12 mouse cellular contexts compared by ENCODE assay signal in genomic region chr9:42035213-42035765, GRCm38 (mm10).
DNase-seq lines count a peak whose midpoint lies in the region; ATAC-seq and TF ChIP-seq lines count a peak whose summit lies in the region.
"Had no signal": no experiment of that assay in that cellular context is flagged by ENCODE, and none has a peak within 500 bp of the region (broad histone marks: within the 10 kb centered on the region; RNA-seq: fewer than 3 reads in every experiment).

No protein-coding gene starts in this region.

- no peak overlapping the region for H3K9ac ChIP-seq in kidney, postnatal 0 days (ENCODE audit: low read depth, low read length)
- no peak overlapping the region for H3K9ac ChIP-seq in kidney, embryonic 14.5 days (ENCODE audit: low read depth, low read length)
- H3K9ac ChIP-seq: limb, embryonic 15.5 days; lung, embryonic 15.5 days had no signal

- no peak for TF ChIP-seq CTCF in kidney, postnatal 0 days (IDR thresholded peaks at IDR 0.05; ENCODE audit: low read depth)
- no peak for TF ChIP-seq CTCF in small intestine, adult 2 months (IDR thresholded peaks at IDR 0.05; ENCODE audit: extremely low read depth, insufficient read length, insufficient replicate concordance, low read depth, low read length)
- TF ChIP-seq CTCF in lung, adult 2 months (IDR thresholded peaks at IDR 0.05; ENCODE audit: insufficient read depth, low read length): no peak

- ATAC-seq in cerebellum, adult (ENCODE audit: insufficient number of reproducible peaks, low FRiP score, low TSS enrichment): peak; percentile 47
- ATAC-seq in kidney, postnatal 0 days (replicated peaks; ENCODE audit: low FRiP score, low read depth): 0 out of 2 replicates have a peak, but pooled peaks have one; percentile 40
- no peak for ATAC-seq in kidney, embryonic 14.5 days (ENCODE audit: low FRiP score, low TSS enrichment)

- H3K27ac ChIP-seq in kidney, postnatal 0 days: no peak overlapping the region
- no peak overlapping the region for H3K27ac ChIP-seq in kidney, embryonic 14.5 days (ENCODE audit: low read depth, low read length)
- H3K27ac ChIP-seq in small intestine, adult 2 months (ENCODE audit: insufficient read depth, low read depth, low read length): peak overlapping the region; percentile 85
- H3K27ac ChIP-seq: heart, adult 2 months; left cerebral cortex, adult 2 months; limb, embryonic 15.5 days; lung, embryonic 15.5 days had no signal

- no peak overlapping the region for H3K4me3 ChIP-seq in kidney, postnatal 0 days (replicated peaks; ENCODE audit: low read depth, low read length)
- H3K4me3 ChIP-seq in kidney, embryonic 14.5 days (ENCODE audit: low read length): no peak overlapping the region
- H3K4me3 ChIP-seq in small intestine, adult 2 months (ENCODE audit: low read depth, low read length): no peak overlapping the region
- H3K4me3 ChIP-seq in lung, adult 2 months (replicated peaks; ENCODE audit: extremely low read depth, low read depth, low read length): no peak overlapping the region
- H3K4me3 ChIP-seq: heart, adult 2 months; left cerebral cortex, adult 2 months; limb, embryonic 15.5 days; lung, embryonic 15.5 days had no signal

- no peaks in the 10 kb centered on the region for H3K27me3 ChIP-seq in kidney, postnatal 0 days (ENCODE audit: insufficient read depth, low read length)
- no peaks in the 10 kb centered on the region for H3K27me3 ChIP-seq in kidney, embryonic 14.5 days (ENCODE audit: control insufficient read depth, insufficient read depth, low read length)
- no peaks in the 10 kb centered on the region for H3K27me3 ChIP-seq in small intestine, adult 2 months (ENCODE audit: control insufficient read depth, insufficient read depth, low read length)
- H3K27me3 ChIP-seq: limb, embryonic 15.5 days; lung, embryonic 15.5 days had no signal

- H3K4me1 ChIP-seq in kidney, postnatal 0 days (replicated peaks; ENCODE audit: insufficient read depth, low read length): no peaks in the 10 kb centered on the region
- H3K4me1 ChIP-seq in kidney, embryonic 14.5 days (ENCODE audit: control insufficient read depth, insufficient read depth, low read length): no peaks in the 10 kb centered on the region
- H3K4me1 ChIP-seq in small intestine, adult 2 months (ENCODE audit: control insufficient read depth, insufficient read depth, insufficient read length, low read length): peaks cover 2% of the 10 kb centered on the region; the same call in 1 of the 2 replicates
- peaks cover 4% of the 10 kb centered on the region; the same call in 1 of the 2 replicates for H3K4me1 ChIP-seq in lung, adult 2 months (ENCODE audit: control insufficient read depth, insufficient read depth, low read length)
- H3K4me1 ChIP-seq: limb, embryonic 15.5 days had no signal

- no peak for DNase-seq in cerebellum, postnatal 4 days (ENCODE audit: low spot score in 2 of 2)
- DNase-seq in kidney, postnatal 0 days (ENCODE audit: low spot score): no peak
- peak; percentile 52 to 56 for DNase-seq in right cerebral cortex, postnatal 10 days (ENCODE audit: low spot score in 2 of 2)
- DNase-seq in right cerebral cortex, postnatal 4 days: no peak
- DNase-seq in lung, adult 2 months: no peak
- DNase-seq: heart, adult 2 months had no signal

- H3K36me3 ChIP-seq in kidney, postnatal 0 days (ENCODE audit: insufficient read depth, low read length): no peaks in the 10 kb centered on the region
- H3K36me3 ChIP-seq in kidney, embryonic 14.5 days (ENCODE audit: control insufficient read depth, insufficient read depth, low read length): no peaks in the 10 kb centered on the region
- peaks cover 11% of the 10 kb centered on the region for H3K36me3 ChIP-seq in small intestine, adult 2 months (ENCODE audit: control insufficient read depth, insufficient read depth, low read length)
- H3K36me3 ChIP-seq: limb, embryonic 15.5 days; lung, embryonic 15.5 days had no signal

- whole genome bisulfite sequencing in kidney, postnatal 0 days: 51% methylated on average over 12 of the region's 12 CpGs
- WGBS in kidney, embryonic 14.5 days: 52% methylated on average over 12 of the region's 12 CpGs
- 44% methylated on average over 12 of the region's 12 CpGs for WGBS in small intestine, adult 2 months
- WGBS in lung, adult 2 months: 63% methylated on average over 12 of the region's 12 CpGs

- TF ChIP-seq POLR2A in small intestine, adult 2 months (IDR thresholded peaks at IDR 0.05; ENCODE audit: low read depth, low read length): no peak
- TF ChIP-seq POLR2A in lung, adult 2 months (IDR thresholded peaks at IDR 0.05; ENCODE audit: borderline replicate concordance, extremely low read depth, low read depth, low read length): no peak

- no peak overlapping the region for H3K4me2 ChIP-seq in kidney, postnatal 0 days (ENCODE audit: low read length)
- no peak overlapping the region for H3K4me2 ChIP-seq in kidney, embryonic 14.5 days (replicated peaks; ENCODE audit: low read depth, low read length)
- H3K4me2 ChIP-seq: limb, embryonic 15.5 days; lung, embryonic 15.5 days had no signal

- H3K9me3 ChIP-seq in kidney, postnatal 0 days (replicated peaks; ENCODE audit: low read length): no peaks in the 10 kb centered on the region
- no peaks in the 10 kb centered on the region for H3K9me3 ChIP-seq in kidney, embryonic 14.5 days (ENCODE audit: control insufficient read depth, low read length)
- H3K9me3 ChIP-seq: limb, embryonic 15.5 days; lung, embryonic 15.5 days had no signal

Comparison
In these comparisons a context has a peak if more than half of its experiments do, and no peak if none do; other contexts are left out.
1. DNase-seq: peak in right cerebral cortex, postnatal 10 days (2 of 2); none in cerebellum, postnatal 4 days (0 of 2), kidney, postnatal 0 days (single experiment), right cerebral cortex, postnatal 4 days (single experiment) and lung, adult 2 months (single experiment).